Mouse (Mus musculus) erythroblast, embryonic 14.5 days (primary cell): ENCODE data around the gene Clasrp.

ENCODE experiments used
- GATA1 ChIP-seq: IDR thresholded peaks from 2 replicates; pipeline ENCODE4 v1.6.1; 2012; ENCODE audit warnings: low read length, inconsistent platforms, mixed read lengths
- TAL1 ChIP-seq: IDR thresholded peaks from 3 replicates; pipeline ENCODE4 v1.6.1; 2012; ENCODE audit warnings: low read length, inconsistent platforms, mixed read lengths

- TF ChIP-seq GATA1 (no peak), TAL1 (no peak)
Observed at GRCm38 (mm10) chr7:19615036-19615577, 10.8 kb upstream of the Clasrp start.
